Mouse (Mus musculus) layer of hippocampus, adult 8-10 months (tissue): Measurements from ENCODE around the gene Prtg. TPM values are rescaled to one million over a fixed set of nuclear protein-coding genes. Genes with fewer than 3 reads are reported as not detected.

ENCODE experiments used
- DNase-seq, 2 experiments: peaks; one replicate each; pipeline ENCODE4 v3.0.0; 2022; ENCODE audit warnings: low spot score in 2 of 2
- total RNA-seq, 4 experiments: library from RNA; stranded (reverse); gene quantifications; 2 replicates each; pipeline ENCODE4 v1.2.4; 2022

Prtg gene
- total RNA-seq, 4 experiments from 2014 or later, result 2.2 to 2.9 (median 2.7) TPM

DNA sequence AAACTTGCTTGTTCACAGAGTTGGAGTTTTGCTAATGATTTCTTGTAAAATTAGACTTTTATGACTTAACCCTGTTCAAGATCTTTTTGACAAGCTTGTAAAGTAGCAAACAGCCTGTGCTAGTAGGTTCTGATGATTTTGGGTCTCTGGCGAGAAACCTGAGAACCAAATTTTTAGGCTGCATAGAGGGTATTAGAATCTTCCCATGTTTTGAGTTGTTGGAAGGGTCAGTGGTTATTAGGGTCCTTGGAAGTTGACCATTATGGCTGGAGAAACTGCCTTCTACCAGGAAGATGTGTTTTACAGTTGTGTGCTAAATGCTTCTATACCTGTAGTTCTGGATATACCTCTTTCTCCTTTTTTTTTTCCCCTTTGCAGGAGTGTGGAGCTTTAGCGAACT lies 2.4 kb downstream of the Prtg start:
- no peak for DNase-seq

DNA sequence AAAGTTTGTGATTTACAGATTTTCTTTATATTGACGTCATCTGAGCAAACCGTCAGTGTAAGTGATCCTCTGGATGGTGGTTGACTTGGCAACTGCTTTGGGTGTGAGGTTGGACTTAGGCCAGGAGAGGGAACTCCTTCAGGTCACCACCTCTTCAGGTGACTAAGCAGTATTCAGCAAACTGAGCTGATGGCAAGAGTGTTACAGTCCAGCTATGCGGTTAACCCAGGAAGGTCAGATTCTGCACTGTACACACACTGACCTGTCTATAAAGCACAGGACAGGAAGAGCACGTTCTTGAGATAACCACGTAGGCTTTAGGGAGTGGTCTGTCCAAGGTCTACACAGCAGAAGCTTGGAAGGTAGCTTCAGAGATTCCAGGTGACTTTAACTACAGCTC lies 3.9 kb downstream of the Prtg start:
- no peak for DNase-seq

DNA sequence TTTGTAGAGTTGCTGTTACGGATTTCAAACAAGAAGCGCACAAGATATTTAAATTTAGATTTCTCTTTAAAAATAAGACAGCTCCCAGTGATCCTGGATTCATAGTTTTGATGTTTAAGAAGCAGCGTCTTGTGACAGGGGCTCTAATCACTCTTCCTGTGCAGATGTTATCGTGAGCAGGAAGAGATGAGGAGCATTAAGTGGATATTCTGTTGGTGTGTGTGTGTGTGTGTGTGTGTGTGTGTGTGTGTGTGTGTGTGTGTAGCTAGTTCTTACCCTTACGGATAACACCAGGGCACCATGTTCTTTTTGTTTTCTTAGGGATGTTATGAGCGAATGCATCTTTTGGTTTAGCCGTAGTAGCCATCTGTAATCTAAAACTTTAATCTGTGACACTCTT lies 5.4 kb downstream of the Prtg start:
- DNase-seq, result no peak

DNA sequence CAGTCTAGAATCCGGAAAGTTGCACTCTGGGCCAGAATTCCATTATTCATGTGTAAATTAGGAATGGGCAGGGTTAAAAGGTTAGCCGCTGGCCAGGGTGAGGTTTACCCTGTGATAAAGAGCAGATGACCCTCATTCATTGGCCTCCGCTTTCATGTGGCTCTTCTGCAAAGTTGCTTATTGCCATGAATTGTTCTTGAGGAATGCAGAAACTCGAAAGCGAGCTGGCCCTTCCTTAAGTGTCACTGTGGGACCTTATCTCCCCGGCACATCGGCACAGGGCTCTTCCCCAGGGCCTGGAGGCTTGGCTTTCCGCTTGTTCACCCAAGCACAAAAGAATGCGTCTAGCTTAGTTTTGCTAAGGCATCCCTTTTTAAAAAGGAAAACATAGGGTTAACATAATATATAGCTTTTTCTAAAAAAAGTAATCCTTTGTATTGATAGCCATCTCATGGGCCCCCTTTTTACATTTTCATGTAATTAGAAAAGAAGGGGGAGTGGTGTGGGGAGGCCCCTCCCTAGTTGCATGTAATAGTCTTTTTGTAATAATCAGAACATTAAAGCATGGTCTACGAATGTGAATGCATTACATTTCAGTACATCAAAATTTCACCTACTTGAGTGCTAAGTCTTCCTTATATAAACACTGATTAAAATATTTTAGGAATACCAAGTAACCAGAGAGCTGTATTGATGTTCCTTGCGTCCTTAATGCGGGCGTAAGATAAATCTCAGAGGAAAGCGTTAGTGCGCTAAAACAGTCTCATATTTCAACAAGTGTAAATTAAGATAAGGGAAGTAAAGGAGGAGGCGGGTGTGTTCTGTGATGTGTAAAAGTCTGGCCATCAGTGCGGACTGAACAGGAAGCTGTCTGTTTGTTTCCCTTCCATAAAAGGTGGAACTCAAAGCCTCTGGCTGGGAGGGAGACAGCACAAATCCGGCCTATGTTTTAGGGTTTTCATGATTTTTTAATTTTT lies 6.2 kb downstream of the Prtg start:
- no peak for DNase-seq

DNA sequence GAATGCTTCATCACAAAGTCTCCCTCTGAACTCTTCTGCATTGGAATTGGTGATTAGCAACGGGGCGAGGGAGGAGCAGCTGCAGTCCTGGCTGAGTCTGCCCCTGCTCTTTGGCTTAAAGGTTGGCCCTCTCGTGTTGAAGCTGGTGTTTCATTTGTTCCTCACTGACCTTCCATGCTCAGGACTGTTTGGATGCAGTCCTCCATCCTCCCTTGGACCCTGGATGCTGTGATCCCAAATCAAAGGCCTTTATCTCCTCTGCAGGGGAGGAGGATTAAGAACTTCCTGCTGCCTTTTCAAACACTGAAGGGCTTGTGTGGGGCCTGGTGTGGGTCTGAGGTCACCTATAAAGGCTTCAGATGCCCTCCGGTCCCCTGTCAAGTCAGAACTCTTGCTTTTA lies 18.8 kb downstream of the Prtg start:
- DNase-seq, result no peak

DNA sequence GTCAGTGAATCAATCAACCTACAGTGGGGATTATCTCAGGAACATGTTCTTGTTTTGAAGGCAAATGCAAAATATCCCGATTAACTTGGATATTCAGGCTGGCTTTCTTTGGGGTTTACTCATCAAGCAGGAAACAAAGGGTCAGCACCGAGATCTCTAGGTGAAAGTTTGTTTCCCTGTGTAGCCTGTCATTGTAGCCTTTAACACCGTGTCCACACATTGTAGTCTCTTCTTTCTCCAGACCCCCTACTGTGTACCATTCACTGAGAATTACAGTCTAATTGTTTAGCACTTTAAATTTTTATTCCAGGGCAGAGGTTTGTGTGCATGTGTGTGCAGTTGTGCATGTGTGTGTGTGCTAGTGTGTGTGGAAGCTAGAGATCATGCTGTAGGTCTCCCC lies 19.3 kb downstream of the Prtg start:
- no peak for DNase-seq

DNA sequence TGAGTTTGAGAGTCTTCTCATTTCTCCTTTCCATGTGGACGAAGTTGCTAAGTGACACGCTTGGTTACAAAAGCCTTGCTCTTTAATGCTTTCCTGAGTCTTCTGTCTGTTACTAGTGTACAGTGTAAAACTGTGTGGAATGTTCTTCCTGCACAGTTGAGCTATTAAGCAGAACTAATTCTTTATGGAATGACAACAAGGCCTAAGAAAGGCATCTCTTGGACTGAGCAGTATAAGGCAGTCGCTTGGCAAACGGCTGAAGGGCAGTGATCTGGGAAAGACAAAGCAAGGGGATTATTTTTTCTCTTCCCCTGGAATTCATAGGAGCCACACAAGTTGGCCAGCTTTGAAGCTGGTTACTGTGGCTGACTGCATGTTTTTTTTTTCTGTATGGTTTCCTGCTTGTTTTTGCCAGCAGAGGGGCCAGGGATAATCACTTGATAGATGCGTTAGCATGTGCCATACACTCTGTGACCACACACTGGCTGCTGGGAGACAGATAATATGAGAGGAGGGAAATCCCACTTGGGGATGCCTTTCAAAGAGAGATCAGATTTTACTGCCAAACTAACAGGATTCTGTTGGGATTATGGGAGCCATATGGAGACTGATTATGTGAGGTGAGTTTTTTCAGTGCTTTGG lies 22.1 kb downstream of the Prtg start:
- no peak for DNase-seq

DNA sequence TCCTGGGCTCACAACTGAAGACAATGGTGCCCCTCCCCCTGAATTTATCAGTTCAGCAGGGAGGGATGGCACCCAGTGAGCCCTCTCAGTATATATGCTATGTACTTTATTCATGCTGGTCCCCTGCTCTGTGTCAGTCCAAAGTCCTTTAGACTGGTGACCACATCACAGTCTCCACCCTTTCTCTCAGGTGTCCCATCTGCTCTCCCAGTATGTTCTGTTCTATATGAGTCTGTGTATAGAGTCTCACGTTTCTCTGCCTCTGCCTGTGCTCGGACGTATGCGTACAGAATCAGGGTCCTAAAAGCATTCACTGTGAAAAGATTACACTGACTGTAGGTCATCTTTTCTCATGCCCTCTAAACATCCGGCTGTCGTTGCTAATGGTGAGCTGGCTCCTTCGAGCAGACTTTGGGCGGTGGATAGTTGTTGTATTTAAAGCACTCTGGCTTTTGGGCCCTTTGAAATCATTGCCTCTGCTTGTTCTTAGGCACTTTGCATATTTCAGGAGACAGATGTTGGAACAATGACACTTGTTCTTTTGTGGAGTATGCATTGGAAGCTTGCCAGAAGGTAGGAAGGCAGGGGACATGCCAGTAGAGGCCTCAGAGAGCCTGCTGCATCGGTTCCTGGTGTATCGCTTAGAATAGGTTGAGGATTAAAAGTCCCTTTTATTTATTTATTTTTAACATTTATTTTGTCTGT lies 27.5 kb downstream of the Prtg start:
- no peak for DNase-seq

DNA sequence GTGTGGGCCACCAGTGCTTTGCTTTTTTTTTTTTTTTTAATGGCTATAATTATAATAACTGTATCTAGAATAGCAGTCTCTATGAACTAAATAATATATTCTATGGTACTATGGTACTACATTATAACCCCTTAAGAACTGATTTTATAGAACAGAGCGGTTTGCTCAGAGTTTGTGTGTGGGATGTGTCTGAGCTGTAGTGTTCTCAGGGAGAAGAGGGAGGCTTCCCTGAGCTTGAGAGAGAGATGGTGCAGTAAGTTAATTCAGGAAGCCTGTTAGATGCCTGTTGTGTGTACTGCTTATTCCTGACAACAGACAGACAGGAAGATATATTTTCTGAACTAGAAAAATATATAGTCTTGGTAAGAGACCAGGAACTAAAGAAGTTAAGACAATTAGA lies 28.3 kb downstream of the Prtg start:
- no peak for DNase-seq

DNA sequence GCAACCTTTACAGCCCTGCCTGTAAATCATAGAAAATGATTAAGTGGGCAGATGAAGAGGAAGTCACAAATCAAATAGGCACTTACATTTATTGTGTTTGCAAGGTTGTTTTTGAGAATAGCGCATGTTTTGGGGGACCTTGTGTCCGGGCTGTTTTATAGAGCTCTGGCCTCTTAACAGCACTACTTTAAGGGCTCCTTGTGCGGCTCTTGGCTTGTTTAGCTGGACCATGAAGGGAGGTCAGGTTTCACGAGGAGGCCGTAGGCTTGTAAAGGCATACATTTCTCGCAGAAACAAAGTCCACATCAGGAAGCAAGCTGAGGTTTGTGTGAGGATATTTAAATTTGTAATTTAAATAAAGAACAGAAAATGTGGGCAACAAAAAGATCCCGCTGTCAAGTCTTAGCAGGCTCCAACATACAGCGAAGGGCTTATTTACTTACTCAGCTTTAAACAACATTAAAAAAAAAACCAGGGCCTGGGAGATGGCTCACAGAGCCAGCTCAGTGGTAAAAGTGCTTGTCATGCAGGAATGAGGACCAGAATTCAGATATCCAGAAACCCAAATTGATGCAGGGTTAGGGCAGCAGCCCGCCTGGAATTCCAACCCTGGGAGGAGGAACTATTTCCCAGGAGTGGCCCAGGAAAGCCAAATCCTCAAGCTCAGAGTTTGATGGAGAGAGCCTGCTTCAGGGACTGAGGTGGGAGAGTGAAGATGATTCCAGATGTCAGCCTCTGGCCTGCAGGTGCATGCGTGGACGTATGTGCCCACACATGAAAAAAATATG lies 30.2 kb downstream of the Prtg start:
- DNase-seq, result no peak

DNA sequence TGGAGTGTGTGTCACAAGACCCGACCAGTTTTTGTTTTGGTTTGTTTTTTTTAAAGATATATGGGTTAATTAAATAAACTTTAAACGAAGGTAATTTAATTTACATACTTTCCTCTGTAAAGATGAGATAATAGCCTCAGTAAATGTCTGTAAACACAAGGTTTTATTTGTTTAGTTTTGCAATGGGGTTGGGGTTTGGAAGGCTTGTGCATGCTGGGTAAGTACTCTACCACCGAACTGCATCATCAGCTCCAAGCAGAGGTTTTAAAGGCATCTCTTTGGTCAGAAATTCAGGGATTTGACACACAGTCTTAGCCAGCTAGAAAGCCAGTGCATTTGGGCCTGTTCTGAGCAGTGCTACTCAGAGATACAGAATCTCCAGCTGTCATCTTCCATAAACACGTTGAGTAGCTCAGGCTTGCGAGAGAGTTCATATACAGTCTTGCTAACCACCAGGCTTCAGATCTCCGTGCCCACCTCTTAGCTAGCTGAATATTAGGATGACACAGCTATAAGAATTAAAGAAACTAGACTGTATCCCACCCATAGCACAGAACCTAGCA lies 31.0 kb downstream of the Prtg start:
- DNase-seq, result no peak

DNA sequence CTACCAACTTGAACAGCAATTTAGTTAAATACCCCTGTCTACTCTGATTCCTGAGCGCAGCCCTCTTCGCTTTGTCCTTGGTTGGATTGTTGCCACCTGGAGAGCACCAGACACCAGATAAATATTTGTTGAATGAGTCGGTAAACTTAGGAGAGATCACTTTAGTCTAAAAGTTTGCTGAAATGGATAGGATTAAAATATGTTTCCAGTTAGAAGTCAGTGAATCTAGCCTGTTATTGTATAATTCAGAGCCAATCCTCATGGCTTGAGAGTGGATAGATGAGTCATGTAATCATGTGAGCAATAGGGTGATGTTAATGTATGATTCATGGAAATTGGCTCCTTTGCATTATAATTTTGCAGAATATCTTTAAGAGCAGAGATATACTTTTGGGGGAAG lies 31.6 kb downstream of the Prtg start:
- no peak for DNase-seq

DNA sequence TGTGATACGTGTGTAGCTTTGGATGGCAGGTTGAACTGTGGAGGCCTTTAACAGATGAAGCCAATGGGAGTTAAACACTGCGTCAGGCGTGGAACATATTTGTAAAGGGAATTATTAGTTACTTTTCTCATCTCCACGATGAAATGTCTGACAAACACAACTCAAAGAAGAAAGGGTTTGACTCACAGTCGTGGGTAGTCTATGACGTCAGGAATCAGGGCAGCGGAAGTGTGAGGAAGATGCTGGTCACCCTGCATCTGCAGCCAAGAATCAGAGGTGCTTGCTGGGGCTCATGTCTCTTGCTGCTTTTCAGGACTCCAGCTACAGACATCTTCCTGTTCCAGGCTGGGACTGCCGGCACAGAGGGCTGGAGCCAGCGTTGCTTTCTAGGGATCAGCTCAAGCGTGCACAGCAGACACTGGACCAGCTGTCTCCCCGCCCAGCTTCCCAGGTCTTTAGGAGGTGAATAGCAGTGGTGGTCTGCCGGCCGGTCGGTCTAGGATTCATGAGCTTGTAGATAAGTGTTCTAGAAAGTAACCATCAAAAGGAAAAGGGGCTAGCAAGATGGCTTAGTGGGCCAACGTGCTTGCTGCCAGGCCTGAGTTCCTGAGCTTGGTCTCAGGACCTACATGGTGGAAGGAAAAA lies 32.8 kb downstream of the Prtg start:
- no peak for DNase-seq

DNA sequence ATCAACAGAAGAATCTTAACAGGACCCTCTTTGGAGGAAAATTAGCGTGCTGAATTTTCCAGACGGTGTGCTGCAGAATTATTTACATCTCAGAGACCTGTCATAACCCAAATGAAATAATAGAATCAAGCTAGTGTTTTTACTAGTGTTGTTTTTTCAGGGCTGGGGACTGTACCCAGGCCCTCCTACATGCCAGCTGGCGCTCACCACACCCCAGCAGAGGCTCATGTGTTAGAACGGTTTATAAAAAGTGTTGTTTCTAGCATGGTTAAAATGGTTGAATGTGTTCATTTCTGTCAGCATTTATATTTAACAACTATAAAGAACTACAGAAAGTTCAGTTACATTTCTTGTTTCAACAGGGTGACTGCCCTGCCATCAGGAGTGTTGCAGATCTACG lies 37.8 kb downstream of the Prtg start:
- peak; percentile 63 to 67 for DNase-seq

DNA sequence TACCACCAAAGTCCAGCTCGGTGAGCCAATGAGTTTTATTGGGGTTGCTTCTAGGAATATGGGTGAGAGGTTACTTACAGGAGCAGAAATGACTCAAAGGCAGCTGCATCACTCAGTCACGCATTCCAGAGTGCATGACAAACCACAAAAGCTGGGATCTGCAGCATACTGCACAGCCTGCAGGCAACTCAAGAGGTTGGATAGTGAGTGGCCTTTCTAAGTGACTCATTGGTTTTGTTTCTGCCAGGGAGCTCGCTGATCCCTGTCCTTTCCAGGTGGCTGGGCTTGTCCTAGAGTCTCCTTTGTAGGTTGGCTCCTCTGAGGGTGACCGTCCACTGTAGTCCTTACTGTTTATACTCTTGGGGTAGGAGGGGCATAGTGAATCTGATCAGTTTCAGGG lies 39.5 kb downstream of the Prtg start:
- no peak for DNase-seq

DNA sequence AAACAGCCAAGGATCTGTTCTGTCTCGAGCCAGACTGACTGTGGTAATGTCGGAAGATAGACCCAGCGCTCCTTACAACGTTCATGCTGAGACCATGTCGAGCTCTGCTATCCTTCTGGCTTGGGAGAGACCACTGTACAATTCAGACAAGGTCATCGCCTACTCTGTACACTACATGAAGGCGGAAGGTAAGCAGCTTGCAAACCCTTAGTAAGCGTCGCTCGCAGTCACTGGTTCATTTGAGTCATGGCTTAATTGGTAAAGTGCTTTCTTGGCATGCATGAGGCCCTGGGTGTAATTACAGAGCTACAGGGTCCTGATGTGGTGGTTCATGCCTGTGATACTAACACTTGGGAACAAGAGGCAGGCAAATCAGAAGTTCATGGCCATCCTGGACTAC lies 44.9 kb downstream of the Prtg start:
- DNase-seq, result no peak

DNA sequence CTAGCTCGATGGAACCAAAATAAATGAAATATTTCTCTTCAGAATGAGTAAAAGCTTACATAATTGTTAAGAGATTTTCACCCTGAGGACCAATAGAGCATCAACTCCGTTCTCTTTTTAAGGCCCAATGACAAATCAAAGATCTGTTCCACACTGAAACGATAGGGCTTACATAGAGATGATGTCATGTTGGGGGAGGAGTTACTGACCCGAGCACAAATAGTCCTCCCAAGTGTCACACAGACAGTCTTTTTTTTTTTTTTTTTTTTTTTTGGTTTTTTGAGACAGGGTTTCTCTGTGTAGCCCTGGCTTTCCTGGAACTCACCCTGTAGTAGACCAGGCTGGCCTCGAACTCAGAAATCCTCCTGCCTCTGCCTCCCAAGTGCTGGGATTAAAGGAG lies 45.3 kb downstream of the Prtg start:
- no peak for DNase-seq

DNA sequence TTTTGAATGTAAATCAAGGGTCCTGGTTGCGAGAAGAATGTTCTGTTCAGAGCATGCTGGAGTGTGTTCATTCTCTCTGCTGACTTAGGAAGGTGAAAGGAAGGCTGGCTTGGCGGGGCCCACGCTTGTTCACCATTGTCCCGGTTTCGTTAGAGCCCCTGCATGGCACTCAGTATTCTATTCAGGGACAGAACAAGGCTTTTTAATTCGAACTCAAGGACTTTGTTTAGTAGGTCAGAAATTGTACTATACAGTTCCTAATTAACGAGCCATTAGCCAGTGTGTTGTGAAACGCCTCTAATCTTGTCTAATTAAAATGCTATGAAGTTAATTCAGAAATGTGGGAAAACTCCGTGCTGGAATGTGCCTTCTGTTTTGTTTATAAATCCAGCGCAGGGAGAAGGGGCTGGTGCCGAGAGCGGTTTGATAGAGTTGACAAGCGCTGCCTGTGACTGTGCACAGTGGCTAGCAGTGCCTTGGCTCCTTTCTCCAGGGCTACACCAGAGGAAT lies 47.1 kb downstream of the Prtg start:
- DNase-seq, result no peak

DNA sequence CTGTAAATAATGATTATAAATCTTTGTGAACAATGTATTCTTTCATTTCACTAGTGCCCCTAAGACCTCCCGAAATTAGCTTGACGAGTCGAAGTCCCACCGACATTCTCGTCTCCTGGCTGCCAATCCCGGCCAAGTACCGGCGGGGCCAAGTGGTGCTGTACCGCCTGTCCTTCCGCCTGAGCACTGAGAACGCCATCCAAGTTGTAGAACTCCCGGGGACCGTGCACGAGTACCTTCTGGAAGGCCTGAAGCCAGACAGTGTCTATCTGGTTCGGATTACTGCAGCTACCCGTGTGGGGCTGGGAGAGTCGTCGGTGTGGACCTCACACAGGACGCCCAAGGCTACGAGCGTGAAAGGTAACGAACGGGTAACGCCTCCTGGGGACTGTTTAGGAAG lies 50.0 kb downstream of the Prtg start:
- no peak for DNase-seq

DNA sequence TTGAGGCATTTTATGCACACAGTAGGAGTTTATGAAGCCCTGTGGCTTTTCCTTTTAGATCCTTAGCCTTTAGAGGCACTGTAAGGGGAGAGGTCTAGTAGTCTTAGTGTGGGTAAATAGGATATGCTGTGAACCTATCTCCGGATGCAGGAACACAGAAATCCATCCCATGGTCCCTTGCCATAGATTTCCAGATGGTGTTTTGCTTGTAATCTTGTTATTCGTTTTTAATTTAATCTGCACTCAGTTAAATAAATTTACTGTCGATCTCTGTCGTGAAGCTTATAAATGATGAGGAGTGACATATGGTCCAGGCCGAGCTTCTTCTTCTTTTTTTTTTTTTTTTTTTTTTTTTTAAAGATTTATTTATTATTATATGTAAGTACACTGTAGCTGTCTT lies 54.1 kb downstream of the Prtg start:
- no peak for DNase-seq
